Mouse (Mus musculus) MN1 (cell line): ENCODE results near the gene Tia1.

Experiments
- DNase-seq: peaks from one replicate; pipeline ENCODE4 v3.0.0-alpha.2; 2016; ENCODE audit warnings: low spot score

The Tia1 gene

DNA sequence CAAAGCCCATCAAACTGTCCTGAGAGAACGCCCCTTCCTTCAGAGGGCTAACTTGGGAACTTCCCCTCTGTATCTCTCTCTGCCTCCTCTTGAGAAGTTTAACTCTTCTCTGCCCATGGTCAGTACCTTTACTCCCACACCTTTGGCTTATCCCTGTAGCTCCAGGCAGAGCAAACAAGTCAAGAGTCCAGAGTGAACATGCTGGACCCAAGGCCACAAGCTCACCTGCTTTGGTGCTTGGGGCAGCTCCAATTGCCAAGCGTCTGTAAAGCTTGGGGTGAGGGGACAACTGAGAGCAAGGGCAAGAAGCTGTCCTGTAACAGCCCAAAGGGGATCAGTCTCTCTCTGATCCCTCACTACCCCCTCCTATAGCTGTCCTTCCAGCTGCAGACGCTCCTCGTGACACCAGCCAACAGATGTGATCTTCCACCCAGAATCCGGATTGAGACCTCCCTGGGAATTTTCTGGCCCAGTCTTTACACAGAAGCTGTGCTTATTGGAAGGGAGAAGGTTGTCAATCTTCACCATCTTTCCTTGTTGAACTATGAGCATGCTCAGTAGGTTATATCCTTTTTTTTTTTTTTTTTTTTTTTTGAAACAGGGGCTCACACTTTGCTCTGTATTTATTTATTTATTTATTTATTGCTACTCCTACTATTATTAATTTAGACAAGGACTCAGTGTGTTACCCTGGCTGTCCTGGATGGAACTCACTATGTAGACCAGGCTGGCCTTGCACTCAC, 18.5 kb upstream of the Tia1 start:
- DNase-seq: no peak

DNA sequence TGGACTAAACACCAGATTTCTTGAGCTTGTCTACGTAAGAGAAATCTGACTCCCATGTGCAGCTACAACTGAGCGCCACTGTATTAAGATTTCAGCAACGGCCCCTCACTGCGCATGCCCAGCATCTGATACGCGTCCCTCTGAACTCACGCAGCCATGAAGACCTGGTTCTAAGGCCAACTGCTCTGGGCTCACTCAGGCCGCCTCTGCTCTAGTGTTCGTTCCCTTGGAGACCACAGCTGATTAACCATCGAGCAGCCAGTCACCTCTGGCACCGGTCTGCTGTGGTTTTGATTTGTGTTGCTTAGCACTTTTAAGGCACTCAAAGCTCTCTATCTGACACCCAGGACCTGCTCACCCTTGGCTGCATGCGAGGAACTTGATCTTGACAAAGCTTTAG, 16.7 kb upstream of the Tia1 start:
- no peak for DNase-seq

DNA sequence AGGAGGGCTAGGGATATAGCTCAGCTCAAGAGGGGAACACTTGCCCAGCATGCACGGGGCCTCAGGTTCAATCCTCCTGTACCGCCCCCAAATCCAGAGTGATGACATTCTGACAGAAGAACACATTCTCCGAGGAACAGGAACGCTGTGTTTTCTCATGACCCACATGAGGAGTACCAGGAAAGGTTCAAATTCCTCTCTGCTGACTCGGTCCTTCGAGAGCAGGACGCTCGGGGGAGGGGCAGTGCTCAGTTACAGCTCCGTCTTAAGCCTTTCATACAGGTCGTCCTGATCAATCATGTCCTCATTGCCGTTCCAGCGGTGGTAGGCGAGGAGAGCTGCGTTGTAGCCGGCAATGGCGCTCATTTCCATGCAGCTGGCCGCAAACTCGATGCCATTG, 15.6 kb upstream of the Tia1 start:
- DNase-seq: no peak

DNA sequence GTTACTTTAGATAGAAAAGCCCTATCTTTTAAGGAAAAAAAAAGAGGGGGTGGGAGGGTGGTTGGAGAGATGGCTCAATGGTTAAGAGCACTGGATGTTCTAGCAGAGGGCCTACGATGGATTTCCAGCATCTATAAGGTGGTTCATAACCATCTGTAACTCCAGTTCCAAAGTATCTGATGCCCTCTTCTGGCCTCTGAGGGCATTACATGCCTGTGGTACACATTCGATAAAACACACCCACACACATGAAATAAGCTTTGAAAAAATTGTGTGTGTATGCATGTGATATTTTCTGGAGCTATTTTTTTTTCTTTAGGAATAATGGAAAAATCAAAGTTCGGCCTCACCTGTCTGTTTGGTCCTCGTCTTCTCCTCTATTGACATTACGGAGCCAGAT, 12.7 kb upstream of the Tia1 start:
- DNase-seq: no peak

DNA sequence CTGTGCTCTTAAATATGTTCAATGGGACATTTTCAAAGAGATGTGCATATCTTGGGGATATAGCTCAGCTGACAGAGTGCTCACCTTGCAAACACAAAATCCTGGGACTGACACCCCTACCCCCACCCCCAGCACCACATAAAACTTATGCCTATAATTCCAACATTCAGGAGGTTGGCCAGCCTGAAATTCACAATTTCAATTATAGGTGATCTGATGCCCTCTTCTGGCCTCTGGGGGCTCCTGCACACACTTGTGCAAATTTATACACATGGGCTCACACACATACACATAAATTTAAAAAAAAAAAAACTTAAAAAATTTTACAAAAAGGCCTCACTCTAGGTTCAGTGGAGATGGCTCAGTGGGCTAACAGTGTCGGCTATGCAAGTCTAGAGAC, 10.8 kb upstream of the Tia1 start:
- no peak for DNase-seq

DNA sequence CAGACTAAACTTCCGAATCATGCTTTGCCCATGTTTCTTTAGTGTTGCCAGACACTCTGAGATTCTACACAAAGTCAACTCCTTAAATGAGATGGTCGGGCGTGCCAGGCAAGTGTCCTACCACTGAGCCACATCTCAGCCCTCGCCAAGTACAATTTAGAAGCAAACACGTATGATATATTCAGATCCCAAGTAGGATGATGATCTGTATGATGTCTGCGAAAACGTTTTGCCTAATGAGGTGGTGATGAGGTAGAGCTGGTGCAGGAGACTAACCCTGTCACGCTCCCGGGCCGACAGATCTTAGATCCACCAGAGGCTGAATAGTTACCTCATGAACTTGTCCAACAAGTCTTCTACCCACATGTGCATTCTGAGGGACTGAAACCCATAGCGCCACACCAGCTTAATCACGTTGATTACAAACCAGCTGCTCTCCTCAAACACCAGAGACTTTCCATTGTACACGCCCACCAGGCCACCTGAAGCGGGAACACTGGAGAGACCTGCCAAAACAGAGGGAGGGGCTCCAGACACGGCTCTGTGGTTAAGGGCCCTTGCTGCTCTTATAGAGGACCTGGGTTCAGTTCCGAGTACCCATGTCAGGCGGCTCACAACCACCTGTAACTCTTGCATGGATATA, 9.8 kb upstream of the Tia1 start:
- no peak for DNase-seq

DNA sequence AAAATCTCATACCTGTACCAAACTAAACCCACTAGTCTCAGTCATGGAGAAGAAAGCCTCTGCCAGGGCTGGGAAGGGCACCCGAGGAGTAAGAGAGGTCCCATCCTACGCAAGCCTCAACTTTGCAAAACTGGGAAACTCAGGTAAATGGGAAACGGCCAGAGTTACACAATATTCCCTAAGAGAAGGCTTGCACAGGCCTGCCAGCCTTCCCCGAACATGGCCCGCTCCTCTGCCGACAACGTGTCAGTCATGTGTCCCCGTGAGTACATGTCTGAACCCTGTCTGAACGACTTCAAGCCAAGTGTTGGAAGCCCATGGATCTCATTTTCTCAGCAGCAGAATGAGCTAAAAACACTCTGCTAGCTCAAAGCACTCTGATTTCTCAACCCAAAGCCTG, 9.0 kb upstream of the Tia1 start:
- no peak for DNase-seq

DNA sequence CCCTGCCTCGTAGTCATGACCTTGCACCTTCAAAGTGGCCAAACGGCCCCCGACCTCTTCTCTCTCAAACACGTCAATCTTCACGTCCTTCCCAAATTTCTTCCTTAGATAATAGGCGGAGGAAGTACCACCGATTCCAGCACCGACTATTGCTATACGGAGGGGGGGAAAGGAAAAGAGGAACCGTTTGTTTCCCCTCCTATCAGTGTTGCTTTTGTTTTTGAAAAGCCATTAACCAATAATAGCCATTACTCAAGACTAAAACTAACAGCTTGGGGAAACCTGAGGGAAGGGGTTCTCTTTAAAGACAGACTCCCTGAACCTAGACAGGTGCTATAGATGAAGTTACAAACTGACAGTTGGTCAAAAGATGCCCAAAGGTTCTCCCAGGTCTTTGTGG, 8.1 kb upstream of the Tia1 start:
- no peak for DNase-seq

DNA sequence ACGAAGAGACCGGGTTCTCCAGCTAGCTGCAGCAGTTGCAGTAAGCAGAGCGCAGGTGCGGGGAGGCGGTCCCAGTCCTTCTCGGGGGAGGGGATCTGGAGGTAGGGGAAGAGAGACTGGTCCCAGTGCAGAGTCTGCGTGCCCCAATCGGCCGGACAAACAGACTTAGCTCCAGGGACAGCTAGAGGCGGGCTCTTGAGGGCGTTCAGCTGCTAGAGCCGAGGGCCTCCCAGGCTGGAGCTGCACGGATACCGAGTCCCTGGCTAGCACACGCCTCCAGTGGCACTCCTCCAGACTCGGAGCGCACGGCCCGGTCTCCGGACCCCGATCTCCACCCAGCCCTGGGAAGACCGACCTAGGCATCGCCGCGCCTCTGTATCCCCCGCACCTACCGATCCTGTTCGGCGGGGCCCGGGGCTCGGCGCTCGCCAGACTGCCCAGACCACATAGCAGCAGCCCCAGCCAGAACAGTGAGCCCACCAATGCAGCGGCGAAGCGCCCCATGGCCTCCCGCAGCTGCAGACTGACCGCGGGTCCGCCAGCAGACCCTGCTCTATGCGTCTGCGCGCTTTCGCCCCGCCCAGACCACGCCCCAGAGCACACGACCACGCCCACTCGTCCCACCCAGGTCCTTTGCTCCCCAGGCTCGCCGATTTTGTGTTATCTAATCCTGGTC, 7.3 kb upstream of the Tia1 start, which contains the start of gene Pcyox1:
Gene Pcyox1, minus strand, starts transcription at position 574 of the 676 bp plus-strand sequence.
- DNase-seq: peak; percentile 87

DNA sequence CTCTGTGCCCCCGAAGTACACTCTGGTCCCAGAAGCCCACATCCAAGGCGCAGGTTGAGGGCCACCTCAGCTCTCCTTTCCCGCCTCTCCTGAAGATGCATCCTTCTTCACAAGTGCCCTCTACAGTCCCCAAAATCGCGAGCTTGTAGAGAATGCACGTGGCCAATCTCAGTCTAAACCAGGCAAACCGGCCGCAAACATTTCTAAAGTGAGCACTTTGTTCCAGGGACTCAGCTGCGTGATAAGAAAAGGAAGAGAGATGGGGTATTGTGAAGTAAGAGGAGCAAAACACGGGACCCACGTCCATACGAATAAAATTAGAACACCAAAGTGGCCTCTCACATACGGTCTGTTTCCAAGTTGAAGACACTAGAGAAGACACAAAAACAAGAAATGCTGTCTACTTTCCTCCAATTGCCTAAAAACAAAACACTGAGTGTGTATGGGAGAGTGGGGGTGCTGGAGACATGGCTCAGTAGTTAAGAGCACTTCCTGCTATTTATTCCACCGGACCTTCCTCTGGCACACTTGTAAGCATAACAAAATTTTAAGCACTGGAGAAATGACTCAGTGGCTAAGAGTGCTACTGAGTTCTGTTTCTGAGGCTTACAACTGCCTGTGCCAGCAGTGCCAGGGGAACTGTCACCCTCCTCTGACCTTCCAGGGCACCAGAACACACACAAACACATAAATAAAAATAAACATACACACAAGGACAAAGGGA, 6.6 kb upstream of the Tia1 start:
- no peak for DNase-seq

DNA sequence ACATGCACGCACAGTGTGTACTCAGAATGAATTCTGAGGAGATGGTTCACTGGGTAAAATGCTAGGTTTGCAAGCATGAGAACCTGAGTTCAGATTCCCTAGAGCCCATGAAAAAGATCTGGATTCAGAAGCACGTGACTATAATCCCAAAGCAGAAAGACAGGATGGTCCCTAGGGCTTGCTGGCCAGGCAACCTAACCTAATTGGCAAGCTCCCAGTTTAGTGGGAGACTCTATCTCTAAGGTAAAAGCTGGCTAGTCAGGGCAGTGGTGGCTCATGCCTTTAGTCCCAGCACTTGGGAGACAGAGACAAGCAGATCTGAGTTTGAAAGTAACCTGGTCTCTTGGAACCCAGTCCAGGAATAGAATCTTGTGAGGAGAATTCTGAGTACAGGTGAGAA, 5.0 kb upstream of the Tia1 start:
- peak; percentile 71 for DNase-seq

DNA sequence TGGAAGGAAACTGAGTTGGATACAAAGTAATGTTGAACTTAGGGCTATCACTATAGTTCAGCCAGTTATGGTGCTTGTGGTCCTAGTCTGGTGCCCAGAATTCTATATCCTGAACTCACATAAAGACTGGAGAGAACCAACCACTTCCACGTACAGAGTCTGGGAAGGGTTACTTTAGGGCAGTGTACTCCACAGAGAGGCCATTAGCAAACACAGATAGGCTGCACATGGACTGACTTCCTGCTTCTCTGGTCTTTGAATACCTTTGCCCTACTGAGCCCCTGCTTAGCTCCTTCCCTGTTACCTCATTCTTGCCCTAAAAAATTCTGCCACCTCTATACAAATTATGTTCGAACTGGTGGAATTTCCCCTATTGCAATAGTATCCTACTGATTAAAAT, 4.0 kb upstream of the Tia1 start:
- DNase-seq: no peak

DNA sequence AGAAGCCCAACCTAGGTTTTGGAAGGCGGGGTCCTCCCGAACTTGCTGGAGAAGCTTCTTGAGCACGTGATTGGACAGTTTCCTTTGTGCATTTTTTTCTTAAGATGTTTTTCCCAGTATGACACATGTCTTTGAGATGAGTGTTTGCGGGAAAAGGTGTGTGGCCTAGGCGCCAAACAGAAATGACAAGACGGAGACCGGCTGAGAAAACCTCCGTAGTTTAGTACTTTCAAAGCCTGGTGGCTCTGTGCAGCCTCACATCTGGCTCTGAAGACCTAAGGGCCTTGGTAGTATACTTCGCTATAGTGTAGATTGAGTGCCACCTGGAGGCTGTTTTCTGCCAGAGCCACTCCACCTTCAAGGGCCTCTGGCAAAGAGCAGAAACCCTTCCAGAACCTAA, 3.0 kb upstream of the Tia1 start:
- peak; percentile 88 for DNase-seq

DNA sequence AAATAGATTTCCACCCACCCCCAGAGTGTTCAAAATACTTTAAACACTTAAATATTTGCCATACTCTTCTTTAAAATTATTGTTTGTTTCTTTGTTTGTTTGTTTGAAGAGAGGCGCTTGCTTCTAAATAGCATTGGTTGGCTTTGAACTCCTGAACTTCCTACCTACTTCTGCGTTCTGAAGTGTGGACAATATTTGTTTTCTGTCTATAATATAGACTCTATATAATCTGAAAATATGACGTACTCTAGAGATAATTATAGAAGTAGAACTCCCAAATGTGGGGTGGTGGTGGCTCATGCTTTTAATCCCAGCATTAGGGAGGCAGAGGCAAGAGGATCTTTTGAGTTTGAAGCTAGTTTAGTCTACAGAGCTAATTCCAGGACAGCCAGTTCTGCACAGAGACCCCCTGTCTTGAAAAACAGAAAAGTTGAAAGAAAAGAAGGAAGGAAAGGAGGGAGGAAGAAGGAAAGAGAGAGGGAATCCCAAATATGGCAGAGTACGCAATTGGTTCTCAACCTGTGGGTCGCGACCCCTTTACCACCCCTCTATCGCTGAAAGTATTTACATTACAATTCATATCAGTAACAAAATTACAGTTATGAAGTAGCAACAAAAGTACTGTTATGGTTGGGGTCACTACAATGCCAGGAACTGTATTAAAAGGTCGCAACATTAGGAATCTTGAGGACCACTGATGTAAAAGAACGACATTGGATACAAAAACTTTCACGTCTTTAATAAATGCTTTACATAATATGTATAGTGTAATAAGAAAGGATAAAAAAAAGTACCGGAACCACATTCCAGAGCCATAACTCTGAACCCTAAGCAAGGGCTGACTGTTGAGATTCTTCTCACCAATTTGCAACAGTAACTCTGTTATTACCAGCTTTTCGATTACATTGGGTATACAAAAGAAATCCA, 1.1 kb upstream of the Tia1 start:
- DNase-seq: peak; percentile 33

DNA sequence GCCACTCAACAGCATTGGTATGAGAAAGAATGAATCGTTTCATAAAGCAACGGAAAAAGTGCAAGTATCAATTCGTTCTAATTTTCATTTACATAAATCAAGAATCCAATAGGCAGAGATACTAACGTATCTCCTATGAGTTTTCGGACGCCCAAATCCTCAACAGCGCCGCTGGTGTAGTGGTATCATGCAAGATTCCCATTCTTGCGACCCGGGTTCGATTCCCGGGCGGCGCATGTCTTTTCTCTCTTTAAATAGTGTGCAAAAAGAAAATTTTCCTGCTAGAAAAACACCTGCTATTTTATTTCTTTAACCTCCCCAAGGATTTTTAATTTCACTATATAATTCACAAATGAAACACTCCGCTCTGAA, 305 bp upstream of the Tia1 start:
- peak; percentile 92 for DNase-seq

DNA sequence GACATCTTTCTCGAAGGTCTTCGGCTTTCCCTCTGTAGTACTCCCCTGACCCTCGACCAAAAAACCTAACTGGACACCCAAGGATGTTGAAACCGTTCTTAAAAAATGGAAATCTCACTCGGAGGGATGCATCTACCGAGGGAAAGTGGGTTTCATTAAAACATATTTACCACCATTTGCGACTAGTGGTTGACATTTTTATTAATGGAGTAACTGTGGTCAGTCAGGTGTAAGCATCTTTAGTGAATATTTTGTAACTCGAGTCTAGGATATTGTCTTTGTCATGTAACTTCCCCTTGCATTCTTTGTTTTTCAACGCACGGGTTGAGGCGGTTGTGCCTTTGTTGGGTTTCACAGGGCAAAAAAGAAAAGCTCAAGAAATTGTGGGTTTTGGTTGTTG, 977 bp downstream of the Tia1 start:
- peak; percentile 56 for DNase-seq

DNA sequence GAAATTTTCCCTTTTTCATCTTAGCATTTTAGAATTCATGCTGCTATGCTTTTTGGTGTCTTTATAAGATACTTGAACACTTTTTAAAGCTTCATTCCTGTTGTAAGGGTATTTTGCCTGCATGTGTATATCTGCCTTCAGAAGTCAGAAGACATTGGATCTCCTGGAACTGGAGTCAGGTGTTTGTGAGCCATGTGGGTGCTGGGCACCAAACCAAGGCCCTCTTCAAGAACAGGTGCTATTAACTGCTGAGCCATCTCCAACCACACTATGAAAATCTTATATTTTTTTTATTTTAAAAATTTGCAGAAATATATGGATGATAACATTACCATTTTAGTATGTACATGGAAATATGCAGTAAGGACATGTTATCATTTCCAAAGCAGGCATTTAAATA, 2.3 kb downstream of the Tia1 start:
- no peak for DNase-seq

DNA sequence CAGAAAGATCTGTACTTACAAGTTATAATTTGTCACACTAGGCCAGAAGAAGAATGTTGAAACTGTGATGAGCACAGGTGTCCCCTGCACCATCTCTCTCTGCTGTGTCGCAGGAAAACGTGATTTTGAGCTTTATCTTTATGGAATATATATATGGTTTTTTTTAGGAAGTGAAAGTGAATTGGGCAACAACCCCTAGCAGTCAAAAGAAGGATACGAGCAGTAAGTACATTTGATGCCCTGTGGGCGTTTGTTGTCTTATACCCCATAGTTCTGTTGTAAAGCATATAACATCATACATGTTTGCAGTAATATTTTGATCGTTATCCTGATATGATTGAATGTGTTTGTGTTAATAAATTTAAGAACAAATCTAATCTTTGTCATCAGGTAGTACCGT, 14.7 kb downstream of the Tia1 start:
- no peak for DNase-seq

DNA sequence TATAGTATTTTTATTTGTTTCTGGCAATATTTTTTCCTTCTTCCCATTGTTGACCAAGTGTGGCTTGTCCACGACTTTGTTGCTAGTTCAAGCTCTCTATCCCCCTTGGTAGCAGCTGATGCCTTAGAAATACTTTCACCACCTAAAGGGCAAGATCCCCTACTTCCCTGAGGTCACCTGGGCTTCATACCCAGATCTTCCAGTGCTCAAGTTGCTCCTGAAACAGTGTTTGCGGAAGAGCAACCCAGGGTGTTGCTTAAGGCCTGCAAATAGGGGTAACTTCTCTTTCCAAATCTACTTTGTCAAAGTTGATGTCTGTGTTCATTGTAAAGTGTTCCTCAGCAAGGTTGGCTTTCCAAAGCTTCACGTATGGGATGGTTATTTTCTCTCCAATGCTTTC, 15.2 kb downstream of the Tia1 start:
- DNase-seq: no peak

DNA sequence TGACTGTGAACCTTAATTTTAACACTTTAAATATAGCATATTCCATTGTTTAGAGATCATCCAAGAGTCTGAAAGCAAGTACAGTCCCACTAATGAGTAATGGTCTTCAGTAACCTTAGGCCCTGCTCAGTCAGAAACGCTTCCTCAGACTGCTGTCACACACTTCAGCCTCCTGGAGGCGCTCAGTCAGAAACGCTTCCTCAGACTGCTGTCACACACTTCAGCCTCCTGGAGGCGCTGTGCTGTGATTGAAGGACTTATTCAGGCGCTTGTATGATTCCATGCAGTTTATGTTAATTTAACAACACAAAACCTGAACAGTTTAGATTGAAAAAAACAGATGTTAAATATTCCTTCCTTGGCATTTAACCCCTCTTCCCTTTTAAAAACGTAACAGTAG, 16.5 kb downstream of the Tia1 start:
- peak; percentile 38 for DNase-seq

DNA sequence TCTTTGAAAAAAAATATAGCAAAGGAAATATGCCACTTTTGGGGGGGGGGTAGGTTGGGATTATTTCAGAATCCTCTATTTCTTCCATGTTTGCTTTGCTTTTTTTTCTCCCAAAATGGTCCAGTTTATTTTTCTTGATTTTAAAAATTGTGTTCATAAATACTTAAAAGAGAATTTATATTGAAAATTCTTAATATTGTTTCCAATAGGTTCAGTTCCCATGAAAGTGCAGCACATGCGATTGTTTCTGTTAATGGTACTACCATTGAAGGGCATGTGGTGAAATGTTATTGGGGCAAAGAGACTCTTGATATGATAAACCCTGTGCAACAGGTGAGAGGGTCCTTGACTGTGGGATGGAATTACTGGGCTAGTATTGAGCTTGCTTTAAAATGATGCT, 22.3 kb downstream of the Tia1 start, which contains the start of gene Gm44790:
Gene Gm44790, plus strand, starts transcription at position 301 of the 400 bp plus-strand sequence.
- DNase-seq: no peak

DNA sequence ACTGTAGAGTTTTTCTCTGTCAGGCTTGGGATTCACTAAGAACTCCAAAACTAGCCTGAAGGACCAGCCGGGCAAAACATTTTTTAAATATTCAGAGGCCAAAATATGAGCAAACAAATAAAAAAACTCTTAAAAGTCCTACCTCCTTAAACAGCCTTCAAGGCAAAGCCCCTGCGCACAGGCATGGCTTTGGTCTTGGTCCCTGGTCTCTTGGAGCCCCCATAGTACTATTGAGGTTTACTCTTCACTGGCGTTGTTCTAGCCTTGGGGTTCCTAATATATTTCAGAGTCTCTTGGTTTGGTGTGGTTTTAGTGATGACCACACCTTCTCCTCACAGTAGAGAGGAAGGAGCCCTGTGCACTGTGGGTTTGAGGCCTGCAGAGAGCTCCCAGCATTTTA, 27.5 kb downstream of the Tia1 start:
- DNase-seq: no peak
